Mouse (Mus musculus) cortical plate, adult 2 months (tissue): ENCODE data around the gene Cmss1. TPM values are rescaled to one million over a fixed set of nuclear protein-coding genes. Genes with fewer than 3 reads are reported as not detected.

ENCODE experiments used
- H3K27ac ChIP-seq: fragments of 200-500 bp; 2 replicates; pipeline ENCODE4 v1.5.1; 2012; ENCODE audit warnings: low read length, control low read depth, inconsistent platforms; ENCODE audit not compliant: insufficient read depth
- H3K4me1 ChIP-seq: fragments of 200-500 bp; 2 replicates; pipeline ENCODE4 v1.6.1; 2011; ENCODE audit warnings: low read length; ENCODE audit not compliant: control insufficient read depth, insufficient read depth
- H3K4me3 ChIP-seq: fragments of 200-500 bp; 2 replicates; pipeline ENCODE4 v1.5.1; 2011; ENCODE audit warnings: mild to moderate bottlenecking, low read length, control low read depth; ENCODE audit not compliant: insufficient read depth
- CTCF ChIP-seq: fragments of 200-500 bp; IDR thresholded peaks from 2 replicates; pipeline ENCODE4 v1.5.1; 2011; ENCODE audit warnings: mild to moderate bottlenecking, control low read depth, low read length; ENCODE audit not compliant: insufficient read depth; ENCODE audit errors: extremely low read depth
- POLR2A ChIP-seq: fragments of 200-500 bp; IDR thresholded peaks from 2 replicates; pipeline ENCODE4 v1.6.1; 2011; ENCODE audit warnings: mild to moderate bottlenecking, low read length, control low read depth; ENCODE audit not compliant: insufficient read depth; ENCODE audit errors: extremely low read depth
- polyA plus RNA-seq: library from polyadenylated mRNA; depleted of rRNA; stranded (reverse); fragments of >200 nt; gene quantifications from 2 replicates; pipeline ENCODE4 v1.2.3, GENCODE M21; 2012

Cmss1 gene
- polyA plus RNA-seq, 1 experiment: 9.5 TPM

GRCm38 (mm10) chr16:57528457-57528856, 78.2 kb downstream of the Cmss1 start:
- no peaks in the 10 kb centered on the region for H3K4me1 ChIP-seq
- TF ChIP-seq POLR2A: no peak
- TF ChIP-seq CTCF: no peak

GRCm38 (mm10) chr16:57526893-57527292, 79.8 kb downstream of the Cmss1 start:
- no peak overlapping the region for H3K4me3 ChIP-seq
- no peak overlapping the region for H3K27ac ChIP-seq
- TF ChIP-seq POLR2A (no peak), CTCF (no peak)
- H3K4me1 ChIP-seq: no peaks in the 10 kb centered on the region

More at GRCm38 (mm10) chr16:57528457-57528856, 78.2 kb downstream of the Cmss1 start:
- Histone ChIP-seq H3K27ac (no peak overlapping the region), H3K4me3 (no peak overlapping the region)

GRCm38 (mm10) chr16:57525476-57525875, 81.2 kb downstream of the Cmss1 start:
- TF ChIP-seq POLR2A (no peak), CTCF (no peak)
- no peaks in the 10 kb centered on the region for H3K4me1 ChIP-seq
- H3K4me3 ChIP-seq: no peak overlapping the region
- H3K27ac ChIP-seq: no peak overlapping the region

- H3K4me3 ChIP-seq: no peak overlapping the region
- TF ChIP-seq POLR2A (no peak), CTCF (no peak)
Measured at GRCm38 (mm10) chr16:57525046-57525445, 81.6 kb downstream of the Cmss1 start.

GRCm38 (mm10) chr16:57515636-57516035, 91.0 kb downstream of the Cmss1 start:
- H3K4me3 ChIP-seq: no peak overlapping the region
- no peaks in the 10 kb centered on the region for H3K4me1 ChIP-seq
- TF ChIP-seq POLR2A (no peak), CTCF (no peak)
- H3K27ac ChIP-seq: no peak overlapping the region

More at GRCm38 (mm10) chr16:57525046-57525445, 81.6 kb downstream of the Cmss1 start:
- no peak overlapping the region for H3K27ac ChIP-seq
- H3K4me1 ChIP-seq: no peaks in the 10 kb centered on the region

GRCm38 (mm10) chr16:57514371-57514770, 92.3 kb downstream of the Cmss1 start:
- Histone ChIP-seq H3K4me3 (no peak overlapping the region), H3K4me1 (no peaks in the 10 kb centered on the region), H3K27ac (no peak overlapping the region)
- TF ChIP-seq CTCF: no peak
- no peak for TF ChIP-seq POLR2A

GRCm38 (mm10) chr16:57513562-57513961, 93.1 kb downstream of the Cmss1 start:
- Histone ChIP-seq H3K27ac (no peak overlapping the region), H3K4me3 (no peak overlapping the region), H3K4me1 (no peaks in the 10 kb centered on the region)
- no peak for TF ChIP-seq POLR2A
- TF ChIP-seq CTCF: no peak

GRCm38 (mm10) chr16:57509099-57509498, 97.6 kb downstream of the Cmss1 start:
- no peaks in the 10 kb centered on the region for H3K4me1 ChIP-seq

GRCm38 (mm10) chr16:57508351-57508750, 98.3 kb downstream of the Cmss1 start:
- no peak overlapping the region for H3K27ac ChIP-seq
- TF ChIP-seq POLR2A (no peak), CTCF (no peak)
- no peak overlapping the region for H3K4me3 ChIP-seq
- H3K4me1 ChIP-seq: no peaks in the 10 kb centered on the region

More at GRCm38 (mm10) chr16:57509099-57509498, 97.6 kb downstream of the Cmss1 start:
- TF ChIP-seq POLR2A (no peak), CTCF (no peak)
- no peak overlapping the region for H3K27ac ChIP-seq
- no peak overlapping the region for H3K4me3 ChIP-seq

- no peak overlapping the region for H3K27ac ChIP-seq
- no peaks in the 10 kb centered on the region for H3K4me1 ChIP-seq
- H3K4me3 ChIP-seq: no peak overlapping the region
- TF ChIP-seq POLR2A (no peak), CTCF (no peak)
Measured at GRCm38 (mm10) chr16:57506133-57506532, 100.5 kb downstream of the Cmss1 start.
